Comparison of ENCODE assay signal across 29 mouse cellular contexts in the genomic region with DNA sequence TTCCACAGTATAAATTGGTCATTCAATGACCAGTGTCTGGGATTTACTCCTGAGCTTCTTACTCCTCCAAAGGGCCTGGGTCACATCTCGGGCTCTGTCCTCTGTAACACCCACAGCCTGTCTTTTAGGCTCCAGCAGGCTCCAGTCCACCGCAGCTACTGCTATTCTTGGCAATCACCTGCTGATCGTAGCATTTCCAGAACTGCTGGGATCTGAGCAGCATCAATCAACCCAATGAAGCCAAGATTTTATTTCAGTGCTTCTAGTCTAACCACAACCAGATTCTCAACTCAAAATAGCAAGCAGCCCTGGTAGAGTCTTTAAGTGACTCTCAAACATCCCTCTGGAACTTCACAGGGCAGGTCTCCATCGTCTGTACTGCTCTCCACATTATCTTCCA. TPM values are rescaled to one million over a fixed set of nuclear protein-coding genes. Genes with fewer than 3 reads are reported as not detected.
DNase-seq lines count a peak whose midpoint lies in the region; ATAC-seq lines count a peak whose summit lies in the region.
"Had no signal": no experiment of that assay in that cellular context is flagged by ENCODE, and none has a peak within 500 bp of the region (broad histone marks: within the 10 kb centered on the region; RNA-seq: fewer than 3 reads in every experiment).

No protein-coding gene starts in this region.

- H3K27ac ChIP-seq in embryonic facial prominence, embryonic 14.5 days (replicated peaks; ENCODE audit: low read depth, low read length), result no peak overlapping the region
- no peak overlapping the region for H3K27ac ChIP-seq in embryonic facial prominence, embryonic 10.5 days (replicated peaks)
- peak overlapping the region; percentile 28; the same call in 1 of the 2 replicates for H3K27ac ChIP-seq in limb, embryonic 13.5 days
- H3K27ac ChIP-seq in limb, embryonic 10.5 days, result no peak overlapping the region
- peak overlapping the region; percentile 43 for H3K27ac ChIP-seq in limb, embryonic 15.5 days
- H3K27ac ChIP-seq: embryonic facial prominence, embryonic 12.5 days; forebrain, embryonic 10.5 days; forebrain, embryonic 13.5 days; heart, embryonic 15.5 days; hindbrain, embryonic 10.5 days; hindbrain, embryonic 13.5 days had no signal

- H3K4me1 ChIP-seq in embryonic facial prominence, embryonic 14.5 days (ENCODE audit: control insufficient read depth, insufficient read depth, low read length), result peaks cover 5% of the 10 kb centered on the region; the same call in 1 of the 2 replicates
- H3K4me1 ChIP-seq in embryonic facial prominence, embryonic 10.5 days, result no peaks in the 10 kb centered on the region
- H3K4me1 ChIP-seq in limb, embryonic 13.5 days, result peaks cover 13% of the 10 kb centered on the region
- H3K4me1 ChIP-seq in limb, embryonic 10.5 days, result peaks cover 4% of the 10 kb centered on the region
- peaks cover 6% of the 10 kb centered on the region; the same call in 1 of the 2 replicates for H3K4me1 ChIP-seq in limb, embryonic 15.5 days
- H3K4me1 ChIP-seq: embryonic facial prominence, embryonic 12.5 days; forebrain, embryonic 13.5 days; heart, embryonic 15.5 days had no signal

- H3K9me3 ChIP-seq in embryonic facial prominence, embryonic 14.5 days (ENCODE audit: control insufficient read depth, low read length), result no peaks in the 10 kb centered on the region
- no peaks in the 10 kb centered on the region for H3K9me3 ChIP-seq in embryonic facial prominence, embryonic 10.5 days
- H3K9me3 ChIP-seq in limb, embryonic 13.5 days, result no peaks in the 10 kb centered on the region
- H3K9me3 ChIP-seq in limb, embryonic 10.5 days (replicated peaks), result no peaks in the 10 kb centered on the region
- H3K9me3 ChIP-seq in limb, embryonic 15.5 days, result no peaks in the 10 kb centered on the region
- H3K9me3 ChIP-seq: embryonic facial prominence, embryonic 12.5 days; forebrain, embryonic 10.5 days; forebrain, embryonic 13.5 days; heart, embryonic 15.5 days; hindbrain, embryonic 10.5 days; hindbrain, embryonic 13.5 days had no signal

- ATAC-seq in embryonic facial prominence, embryonic 14.5 days (ENCODE audit: low read depth), result no peak
- ATAC-seq in limb, embryonic 13.5 days (ENCODE audit: low FRiP score, low read depth), result no peak; the same call in 1 of the 2 replicates
- ATAC-seq in limb, embryonic 15.5 days (ENCODE audit: insufficient number of reproducible peaks, low FRiP score, low TSS enrichment, low read depth), result no peak
- ATAC-seq: activated CD4-positive, CD25-positive, alpha-beta regulatory T cell, adult 4 months; forebrain, embryonic 13.5 days; forebrain, embryonic 16.5 days; hindbrain, embryonic 16.5 days had no signal

- no peak overlapping the region for H3K4me3 ChIP-seq in embryonic facial prominence, embryonic 14.5 days (ENCODE audit: low read depth, low read length)
- H3K4me3 ChIP-seq in embryonic facial prominence, embryonic 10.5 days, result no peak overlapping the region
- no peak overlapping the region for H3K4me3 ChIP-seq in limb, embryonic 13.5 days
- no peak overlapping the region for H3K4me3 ChIP-seq in limb, embryonic 10.5 days
- H3K4me3 ChIP-seq in limb, embryonic 15.5 days, result no peak overlapping the region
- H3K4me3 ChIP-seq: embryonic facial prominence, embryonic 12.5 days; forebrain, embryonic 10.5 days; forebrain, embryonic 13.5 days; heart, embryonic 12.5 days; heart, embryonic 15.5 days; hindbrain, embryonic 10.5 days; hindbrain, embryonic 13.5 days had no signal

- peak; percentile 29 for DNase-seq in embryonic facial prominence, embryonic 14.5 days (ENCODE audit: low spot score)
- DNase-seq in embryonic facial prominence, embryonic 10.5 days (ENCODE audit: low spot score), result no peak
- no peak for DNase-seq in limb, embryonic 10.5 days (ENCODE audit: low spot score)
- DNase-seq in cerebellum, postnatal 25 days, result no peak
- DNase-seq in adrenal gland, adult 8-10 months, result no peak
- DNase-seq: adrenal gland, postnatal 10 days; adrenal gland, postnatal 36 days; cerebellum, adult 11 months; cerebellum, adult 8-10 months; cerebellum, postnatal 10 days; gastrocnemius, postnatal 25 days; heart, postnatal 36 days had no signal

- WGBS in embryonic facial prominence, embryonic 14.5 days, result 41% methylated on average over 4 of the region's 4 CpGs
- WGBS in embryonic facial prominence, embryonic 10.5 days, result 72% methylated on average over 4 of the region's 4 CpGs
- WGBS in limb, embryonic 13.5 days, result 29% methylated on average over 4 of the region's 4 CpGs
- 71% methylated on average over 4 of the region's 4 CpGs for WGBS in limb, embryonic 10.5 days
- 32% methylated on average over 4 of the region's 4 CpGs for WGBS in limb, embryonic 15.5 days

- no peak overlapping the region for H3K9ac ChIP-seq in embryonic facial prominence, embryonic 14.5 days (ENCODE audit: low read depth, low read length)
- no peak overlapping the region for H3K9ac ChIP-seq in limb, embryonic 13.5 days
- no peak overlapping the region for H3K9ac ChIP-seq in limb, embryonic 15.5 days
- H3K9ac ChIP-seq: embryonic facial prominence, embryonic 12.5 days; forebrain, embryonic 13.5 days; heart, embryonic 12.5 days; heart, embryonic 15.5 days; hindbrain, embryonic 13.5 days had no signal

- no peaks in the 10 kb centered on the region for H3K36me3 ChIP-seq in embryonic facial prominence, embryonic 14.5 days (ENCODE audit: control insufficient read depth, insufficient read depth, low read length)
- no peaks in the 10 kb centered on the region for H3K36me3 ChIP-seq in embryonic facial prominence, embryonic 10.5 days (replicated peaks)
- H3K36me3 ChIP-seq in limb, embryonic 13.5 days, result no peaks in the 10 kb centered on the region
- no peaks in the 10 kb centered on the region for H3K36me3 ChIP-seq in limb, embryonic 10.5 days
- H3K36me3 ChIP-seq in limb, embryonic 15.5 days, result no peaks in the 10 kb centered on the region
- H3K36me3 ChIP-seq: embryonic facial prominence, embryonic 12.5 days; forebrain, embryonic 10.5 days; heart, embryonic 12.5 days; heart, embryonic 15.5 days; hindbrain, embryonic 10.5 days; hindbrain, embryonic 13.5 days had no signal

- H3K4me2 ChIP-seq in embryonic facial prominence, embryonic 14.5 days (ENCODE audit: low read depth, low read length), result no peak overlapping the region
- H3K4me2 ChIP-seq in limb, embryonic 13.5 days (replicated peaks), result no peak overlapping the region
- no peak overlapping the region for H3K4me2 ChIP-seq in limb, embryonic 15.5 days
- H3K4me2 ChIP-seq: embryonic facial prominence, embryonic 12.5 days; forebrain, embryonic 13.5 days; heart, embryonic 12.5 days; heart, embryonic 15.5 days; hindbrain, embryonic 13.5 days had no signal

- H3K27me3 ChIP-seq in embryonic facial prominence, embryonic 14.5 days (replicated peaks; ENCODE audit: control insufficient read depth, insufficient read depth, low read length), result no peaks in the 10 kb centered on the region
- peaks cover 19% of the 10 kb centered on the region for H3K27me3 ChIP-seq in embryonic facial prominence, embryonic 10.5 days (replicated peaks; ENCODE audit: low read depth, poor library complexity, severe bottlenecking)
- H3K27me3 ChIP-seq in limb, embryonic 13.5 days, result peaks cover 8% of the 10 kb centered on the region; the same call in 1 of the 2 replicates
- peaks cover 16% of the 10 kb centered on the region; the same call in 1 of the 2 replicates for H3K27me3 ChIP-seq in limb, embryonic 10.5 days (ENCODE audit: low read depth, poor library complexity, severe bottlenecking)
- H3K27me3 ChIP-seq in limb, embryonic 15.5 days, result no peaks in the 10 kb centered on the region
- H3K27me3 ChIP-seq: embryonic facial prominence, embryonic 12.5 days; forebrain, embryonic 13.5 days; hindbrain, embryonic 13.5 days had no signal

RNA-seq across cellular contexts. Expression of a gene that starts 3.3 kb away (rescaled TPM):
- polyA plus RNA-seq in embryonic facial prominence, embryonic 14.5 days (2014; fragmentation: Nextera tagmentation; extraction: Ambion mirVana), result 0.18 and 0.32 TPM in 2 replicates
- polyA plus RNA-seq in embryonic facial prominence, embryonic 10.5 days (2016; fragmentation: Nextera tagmentation; extraction: Ambion mirVana), result 0.14 and 0.24 TPM in 2 replicates
- 0.13 and 0.28 TPM in 2 replicates for polyA plus RNA-seq in limb, embryonic 13.5 days (2015; fragmentation: Nextera tagmentation; extraction: Ambion mirVana)
- polyA plus RNA-seq in limb, embryonic 10.5 days (2016; fragmentation: Nextera tagmentation; extraction: Ambion mirVana), result 0.10 and 0.23 TPM in 2 replicates
- 0.17 and 0.36 TPM in 2 replicates for polyA plus RNA-seq in limb, embryonic 15.5 days (2015; fragmentation: Nextera tagmentation; extraction: Ambion mirVana)
- total RNA-seq in adrenal gland, adult 8-10 months (2022), result under 1 TPM in 3 of 4 experiments, not detected in 1; 0.27 to 0.55 (median 0.35) TPM
- total RNA-seq: adrenal gland, postnatal 10 days; adrenal gland, postnatal 36 days; gastrocnemius, adult 18-20 months; gastrocnemius, postnatal 25 days; heart, adult 18-20 months; heart, postnatal 36 days had no signal
- polyA plus RNA-seq: activated CD4-positive, CD25-positive, alpha-beta regulatory T cell, adult 4 months; forebrain, embryonic 13.5 days; forebrain, embryonic 16.5 days; gonadal fat pad, adult 2 months; heart, embryonic 12.5 days; heart, embryonic 15.5 days; hindbrain, embryonic 10.5 days; hindbrain, embryonic 16.5 days had no signal

RNA-seq across cellular contexts. Expression of a gene that starts 33.4 kb away (rescaled TPM):
- polyA plus RNA-seq in embryonic facial prominence, embryonic 14.5 days (2014; fragmentation: Nextera tagmentation; extraction: Ambion mirVana), result not detected in 2 replicates
- not detected in 2 replicates for polyA plus RNA-seq in embryonic facial prominence, embryonic 10.5 days (2016; fragmentation: Nextera tagmentation; extraction: Ambion mirVana)
- not detected in 2 replicates for polyA plus RNA-seq in limb, embryonic 13.5 days (2015; fragmentation: Nextera tagmentation; extraction: Ambion mirVana)
- polyA plus RNA-seq in limb, embryonic 10.5 days (2016; fragmentation: Nextera tagmentation; extraction: Ambion mirVana), result not detected in 2 replicates
- not detected in 2 replicates for polyA plus RNA-seq in limb, embryonic 15.5 days (2015; fragmentation: Nextera tagmentation; extraction: Ambion mirVana)
- total RNA-seq in adrenal gland, adult 8-10 months (2022), result not detected
- total RNA-seq: adrenal gland, postnatal 10 days; adrenal gland, postnatal 36 days; ES-E14; gastrocnemius, adult 18-20 months; gastrocnemius, postnatal 25 days; heart, adult 18-20 months; heart, postnatal 10 days; heart, postnatal 36 days had no signal
- polyA plus RNA-seq: activated CD4-positive, CD25-positive, alpha-beta regulatory T cell, adult 4 months; embryonic facial prominence, embryonic 12.5 days; forebrain, embryonic 10.5 days; forebrain, embryonic 13.5 days; heart, embryonic 12.5 days; heart, embryonic 15.5 days; hindbrain, embryonic 10.5 days; hindbrain, embryonic 13.5 days had no signal

Comparison
In these comparisons a context has a peak if more than half of its experiments do, and no peak if none do; other contexts are left out.
1. H3K27ac ChIP-seq: peak in limb, embryonic 13.5 days (single experiment) and limb, embryonic 15.5 days (single experiment); none in embryonic facial prominence, embryonic 14.5 days (single experiment), embryonic facial prominence, embryonic 10.5 days (single experiment) and limb, embryonic 10.5 days (single experiment).